Mouse (Mus musculus) E14TG2a.4 (cell line): ENCODE measurements around the gene Rab11a.

Source experiments
- CTCF ChIP-seq: conservative IDR thresholded peaks from 2 replicates; pipeline ENCODE4 v1.5.1; 2014; ENCODE audit warnings: low read length
- NANOG ChIP-seq: IDR thresholded peaks from 2 replicates; pipeline ENCODE4 v1.6.1; 2014; ENCODE audit warnings: borderline replicate concordance, low read length, mixed read lengths
- POU5F1 ChIP-seq: IDR thresholded peaks from 2 replicates; pipeline ENCODE4 v1.6.1; 2014; ENCODE audit warnings: low read length, borderline replicate concordance

GRCm38 (mm10) chr9:64701651-64702050 is 35.9 kb downstream of the Rab11a start:
- TF ChIP-seq CTCF (no peak), NANOG (no peak), POU5F1 (no peak)
